Mouse (Mus musculus): Measurements from ENCODE around the gene Ceacam18.

GRCm38 (mm10) chr7:43625065-43625464 lies 9.4 kb upstream of the Ceacam18 start:
- no peak for TF ChIP-seq CTCF (IDR thresholded peaks at IDR 0.05; ENCODE audit: borderline replicate concordance, insufficient read depth, low read depth, low read length)
- TF ChIP-seq POLR2A (IDR thresholded peaks at IDR 0.05; ENCODE audit: borderline replicate concordance, insufficient read depth, low read length) = no peak

Data from cerebellum, adult 2 months (tissue).